Mouse (Mus musculus) layer of hippocampus, adult 2 months (tissue): ENCODE results near the gene Zfp341. TPM values are rescaled to one million over a fixed set of nuclear protein-coding genes. Genes with fewer than 3 reads are reported as not detected.

Experiments
- DNase-seq, 2 experiments: peaks; one replicate each; pipeline ENCODE4 v3.0.0; 2022; ENCODE audit warnings: low spot score in 2 of 2
- H3K27ac ChIP-seq: fragments of 200-600 bp; 2 replicates; pipeline ENCODE4 v1.8.1; 2022
- H3K4me3 ChIP-seq: fragments of 200-600 bp; 2 replicates; pipeline ENCODE4 v1.8.1; 2022; ENCODE audit warnings: mild to moderate bottlenecking
- CTCF ChIP-seq: fragments of 200-600 bp; conservative IDR thresholded peaks from 2 replicates; pipeline ENCODE4 v1.8.1; 2022; ENCODE audit warnings: antibody characterized with exemption, mild to moderate bottlenecking, moderate library complexity
- total RNA-seq, 2 experiments: library from RNA; stranded (reverse); gene quantifications; 2 replicates each; pipeline ENCODE4 v1.2.3; 2021

Gene Zfp341
- total RNA-seq, 2 experiments from 2014 or later: 9.1 to 10.8 TPM

GRCm38 (mm10) chr2:154651363-154651762 lies 38.3 kb downstream of the Zfp341 start, which contains the start of gene Chmp4b:
TSS of gene Chmp4b (plus strand) at chr2:154651705.
- Histone ChIP-seq H3K27ac (no peak within 1 kb of the TSS), H3K4me3 (no peak within 1 kb of the TSS)
- no peak for TF ChIP-seq CTCF
- DNase-seq: no peak

GRCm38 (mm10) chr2:154654976-154655375 lies 41.9 kb downstream of the Zfp341 start:
- no peak for DNase-seq
- H3K27ac ChIP-seq: no peak overlapping the region
- no peak for TF ChIP-seq CTCF
- no peak overlapping the region for H3K4me3 ChIP-seq

DNA sequence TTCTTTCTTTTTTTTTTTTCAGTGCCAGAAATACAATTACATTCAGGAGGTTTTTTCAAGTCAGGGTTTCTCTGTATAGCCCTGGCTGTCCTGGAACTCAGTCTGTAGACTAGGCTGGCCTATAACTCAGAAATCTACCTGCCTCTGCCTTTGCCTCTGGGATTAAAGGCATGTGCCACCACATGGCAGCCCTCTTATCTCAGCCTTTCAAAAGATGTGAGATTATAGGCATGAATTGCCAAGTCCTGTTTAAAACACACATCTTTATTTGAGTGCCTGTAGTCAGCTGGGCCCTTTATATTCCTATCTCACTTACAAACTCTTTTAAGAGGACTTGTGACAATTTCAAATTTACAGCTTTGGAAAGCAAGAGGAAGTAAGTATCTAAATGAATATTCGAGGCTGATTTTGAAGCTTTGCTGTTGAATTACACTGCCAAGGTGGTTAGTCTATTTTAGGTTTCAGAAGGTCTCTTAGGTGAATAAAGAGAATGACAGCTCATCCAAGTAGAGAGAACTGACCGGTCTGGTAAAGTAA lies 42.8 kb downstream of the Zfp341 start:
- no peak for DNase-seq
- TF ChIP-seq CTCF: no peak
- Histone ChIP-seq H3K4me3 (no peak overlapping the region), H3K27ac (peak overlapping the region; percentile 74)

GRCm38 (mm10) chr2:154656710-154657485 lies 43.8 kb downstream of the Zfp341 start:
- Histone ChIP-seq H3K27ac (peak overlapping the region; percentile 95), H3K4me3 (peak overlapping the region; percentile 94)
- peak; percentile 97 to 98 for DNase-seq
- TF ChIP-seq CTCF: no peak

GRCm38 (mm10) chr2:154657486-154658237 lies 44.6 kb downstream of the Zfp341 start:
- Histone ChIP-seq H3K27ac (peak overlapping the region; percentile 95), H3K4me3 (peak overlapping the region; percentile 94)
- DNase-seq: no peak
- TF ChIP-seq CTCF: no peak

DNA sequence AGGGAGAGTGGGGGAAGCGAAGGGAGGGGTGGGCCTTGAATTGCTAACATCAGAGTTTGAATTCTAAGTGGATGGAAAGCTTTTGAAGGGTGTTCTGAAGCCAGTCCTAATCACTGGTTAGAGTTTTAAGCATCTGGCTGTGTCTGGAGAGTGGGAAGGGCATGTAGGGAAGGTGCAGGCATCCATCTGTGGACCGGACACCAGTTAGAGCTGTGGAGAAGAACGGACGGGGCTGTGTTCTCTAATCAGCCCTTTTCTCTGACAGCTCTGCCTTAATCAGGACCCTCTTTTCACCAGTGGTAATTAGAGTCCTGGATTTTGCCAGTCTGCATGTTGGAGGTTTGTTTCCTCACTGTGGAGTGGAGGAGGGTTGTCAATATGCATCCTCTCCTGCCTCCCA lies 46.0 kb downstream of the Zfp341 start:
- H3K4me3 ChIP-seq: peak overlapping the region; percentile 94
- no peak for TF ChIP-seq CTCF
- H3K27ac ChIP-seq: peak overlapping the region; percentile 95; the same call in 1 of the 2 replicates
- DNase-seq: no peak

- Histone ChIP-seq H3K27ac (peak overlapping the region; percentile 95; the same call in 1 of the 2 replicates), H3K4me3 (peak overlapping the region; percentile 94)
- no peak for DNase-seq
- TF ChIP-seq CTCF: no peak
These were observed 46.5 kb downstream of the Zfp341 start for GRCm38 (mm10) chr2:154659531-154660074.

DNA sequence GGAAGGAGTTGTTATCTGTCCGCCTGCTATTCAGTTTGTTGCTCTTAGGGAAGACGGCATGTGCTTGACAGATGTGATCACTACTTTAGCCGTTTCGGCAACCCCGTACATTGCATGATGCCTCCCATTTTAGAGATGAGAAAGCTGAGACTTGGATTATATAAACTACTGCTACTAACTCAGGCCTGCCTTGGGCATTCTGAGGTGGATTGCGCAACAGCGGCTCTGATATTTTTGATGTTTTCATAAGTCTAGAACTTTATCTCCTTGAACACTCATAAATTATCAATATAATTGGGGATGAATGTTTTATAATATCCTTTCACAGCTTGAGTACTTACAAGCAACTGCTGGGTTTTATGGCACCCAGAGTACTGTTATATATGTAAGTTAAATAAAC lies 55.6 kb downstream of the Zfp341 start:
- TF ChIP-seq CTCF: no peak
- Histone ChIP-seq H3K4me3 (no peak overlapping the region), H3K27ac (peak overlapping the region; percentile 84)
- no peak for DNase-seq

GRCm38 (mm10) chr2:154670106-154670505 lies 57.0 kb downstream of the Zfp341 start:
- Histone ChIP-seq H3K4me3 (no peak overlapping the region), H3K27ac (peak overlapping the region; percentile 84)
- TF ChIP-seq CTCF: peak; percentile 23; the same call in 1 of the 2 replicates
- peak; percentile 73 to 77 for DNase-seq

GRCm38 (mm10) chr2:154670741-154671140 lies 57.6 kb downstream of the Zfp341 start:
- no peak for TF ChIP-seq CTCF
- H3K27ac ChIP-seq: peak overlapping the region; percentile 61
- H3K4me3 ChIP-seq: no peak overlapping the region
- DNase-seq: no peak

DNA sequence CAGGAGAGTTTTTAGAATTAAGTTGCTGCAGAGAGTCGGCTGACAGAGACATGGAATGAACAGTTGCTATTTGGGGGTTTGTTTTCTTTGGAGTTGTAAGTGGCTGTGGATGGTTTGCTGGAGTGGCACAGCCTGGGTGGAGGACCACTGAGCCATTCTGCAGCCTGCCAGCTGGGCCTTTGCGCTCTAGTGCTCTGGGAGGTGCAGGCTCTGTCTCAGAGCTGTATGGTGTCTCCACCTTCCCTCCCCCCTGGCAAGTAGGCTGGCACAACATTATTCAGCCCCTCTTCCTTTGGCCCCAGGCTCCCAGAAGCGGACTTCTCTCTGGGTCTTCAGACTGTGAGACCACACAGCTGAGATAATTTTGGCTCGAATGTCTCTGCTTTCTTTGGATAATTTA lies 60.9 kb downstream of the Zfp341 start:
- DNase-seq: no peak
- no peak for TF ChIP-seq CTCF
- peak overlapping the region; percentile 55 for H3K27ac ChIP-seq
- no peak overlapping the region for H3K4me3 ChIP-seq

- DNase-seq: peak; percentile 38 to 56
- Histone ChIP-seq H3K4me3 (peak overlapping the region; percentile 49), H3K27ac (peak overlapping the region; percentile 93)
- TF ChIP-seq CTCF: peak; percentile 24
These were observed 63.8 kb downstream of the Zfp341 start for GRCm38 (mm10) chr2:154676653-154677609.
